Mouse (Mus musculus) thymus, postnatal 10 days (tissue): ENCODE results near the gene Tas2r135.

Source experiments
- DNase-seq, 2 experiments: peaks; one replicate each; pipeline ENCODE4 v3.0.0; 2021; ENCODE audit warnings: low spot score in 2 of 2

Tas2r135 gene

DNA sequence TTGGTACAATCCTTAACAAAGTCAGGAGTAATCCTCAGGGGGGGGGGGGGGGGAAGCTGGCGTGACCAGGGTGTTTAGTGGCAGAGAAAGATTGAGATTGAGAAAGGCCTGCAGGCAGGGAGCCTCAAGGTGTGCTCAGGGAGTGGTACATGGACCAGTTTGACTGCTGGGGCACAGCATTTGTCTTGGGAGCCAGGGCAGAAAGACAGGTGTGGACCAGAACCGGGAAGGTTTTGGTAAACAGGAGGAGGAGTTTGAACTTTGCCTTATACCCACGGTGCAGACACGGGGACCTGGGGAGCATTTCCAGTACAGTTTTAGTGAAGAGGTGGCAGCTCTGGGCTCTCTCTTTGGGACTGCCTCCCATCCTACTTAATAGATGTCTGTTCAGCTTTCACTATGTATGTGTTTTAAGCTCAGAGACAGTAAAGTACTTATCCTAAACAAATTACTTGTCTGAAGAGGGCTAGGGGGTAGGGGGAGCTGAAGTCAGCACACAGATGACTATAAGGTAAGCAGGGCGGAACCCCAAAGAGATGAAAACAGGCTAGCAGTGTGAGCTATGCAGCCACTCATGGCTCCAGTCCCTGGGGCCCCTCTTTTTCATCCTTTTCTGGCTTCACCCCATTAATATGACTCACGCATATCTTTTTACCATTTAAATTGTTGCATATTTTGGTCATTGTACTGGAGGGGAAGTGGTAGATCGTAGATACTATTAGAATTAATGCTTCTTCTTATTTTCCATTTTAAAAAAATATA is 31.4 kb upstream of the Tas2r135 start:
- no peak for DNase-seq

DNA sequence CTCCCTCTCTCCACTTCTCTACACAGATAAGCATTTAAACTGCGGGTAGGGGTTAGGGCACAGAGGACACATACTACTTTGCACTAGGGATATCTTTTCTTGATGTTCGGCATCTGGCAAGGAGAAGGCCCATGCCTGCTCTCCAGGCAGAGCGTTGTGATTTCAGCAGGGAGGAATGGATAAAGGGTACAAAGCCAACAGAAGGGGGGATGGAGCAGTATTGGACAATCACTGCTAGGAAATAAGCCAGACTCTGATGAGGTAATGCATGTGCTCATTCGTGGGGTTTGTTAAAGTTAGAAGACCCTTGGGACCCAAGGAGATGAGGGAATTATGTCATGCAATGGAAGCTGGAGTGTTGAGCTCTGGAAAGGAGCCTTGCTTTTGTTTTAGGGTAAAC is 30.5 kb upstream of the Tas2r135 start:
- DNase-seq: no peak

DNA sequence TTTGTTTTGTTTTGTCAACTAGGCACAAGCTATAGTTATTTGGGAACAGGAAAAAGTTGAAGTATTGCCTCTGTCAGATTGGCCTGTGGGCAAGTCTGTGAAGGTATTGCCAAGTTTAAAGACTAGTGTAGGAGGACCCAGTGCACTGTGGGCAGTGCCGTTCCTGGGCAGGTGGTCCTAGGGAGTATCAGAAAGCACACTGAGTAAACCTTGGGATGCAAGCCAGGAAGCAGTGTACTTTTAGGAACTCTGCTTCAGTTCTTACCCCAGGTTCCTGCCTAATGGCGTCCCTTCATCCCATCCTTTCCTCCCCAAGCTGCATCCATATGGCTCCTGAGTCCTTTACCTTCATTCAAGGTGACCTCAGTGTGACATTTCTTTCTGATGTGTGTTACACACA is 30.1 kb upstream of the Tas2r135 start:
- DNase-seq: no peak

DNA sequence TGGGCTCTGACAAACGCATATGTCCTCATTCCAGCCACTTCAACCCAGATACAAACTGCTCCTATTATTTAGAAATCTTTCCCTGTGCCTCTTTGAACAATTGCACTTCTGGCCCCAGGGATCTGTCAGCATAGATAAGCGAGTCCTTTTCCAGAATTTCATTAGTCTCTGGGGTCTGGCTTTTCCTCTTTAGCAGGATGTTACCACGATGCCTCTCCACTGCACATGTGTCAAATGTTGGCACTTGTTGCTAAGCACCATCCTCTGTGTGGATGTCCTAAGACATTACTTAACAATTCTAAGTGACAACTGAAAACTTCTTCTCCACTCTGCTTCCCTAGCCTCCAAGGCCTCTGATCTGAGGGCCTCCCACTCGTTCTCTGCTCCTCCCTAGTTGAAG is 29.2 kb upstream of the Tas2r135 start:
- no peak for DNase-seq

DNA sequence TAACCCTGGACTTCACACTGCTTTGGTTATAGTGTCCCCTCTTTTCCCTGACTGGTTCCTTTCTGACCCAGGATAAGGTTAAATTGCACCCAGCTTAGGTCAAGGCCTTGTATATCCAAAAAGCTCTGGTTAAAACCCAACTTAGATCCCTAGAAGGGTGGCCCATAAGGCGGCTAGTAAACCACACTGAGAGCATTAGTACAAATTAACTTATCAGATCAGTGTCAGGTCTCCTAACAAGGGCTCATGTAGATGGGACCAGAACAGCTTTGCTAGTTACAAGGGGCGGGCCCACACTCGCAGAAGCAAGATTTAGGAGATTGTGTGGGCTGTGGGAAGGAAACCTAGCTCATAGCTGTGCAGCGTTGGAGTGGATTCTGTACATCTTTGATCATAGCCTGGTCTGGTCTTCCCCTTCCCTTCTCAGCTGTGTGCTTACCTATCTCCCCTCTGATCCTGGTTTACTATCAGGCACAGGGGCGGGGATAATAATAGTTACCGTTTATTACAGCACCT is 28.7 kb upstream of the Tas2r135 start:
- no peak for DNase-seq

DNA sequence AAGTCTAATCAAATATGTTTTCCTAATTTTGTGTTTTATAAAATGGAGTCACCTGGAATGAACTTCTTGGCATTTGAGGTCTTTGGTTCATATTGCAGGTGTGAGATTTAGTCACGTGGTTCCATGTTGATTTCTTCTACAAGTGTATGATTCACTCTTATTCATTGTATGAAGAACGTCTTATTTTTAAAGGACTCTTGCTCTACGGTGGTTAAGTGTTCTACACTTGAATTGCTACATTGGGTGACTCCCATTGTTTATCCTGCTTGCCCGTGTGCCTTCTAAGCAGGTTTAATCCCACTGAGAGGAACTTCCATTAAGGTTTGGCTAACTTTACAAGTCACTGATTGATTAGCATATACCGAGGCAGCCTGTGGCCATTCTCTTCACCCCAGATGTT is 28.0 kb upstream of the Tas2r135 start:
- no peak for DNase-seq

DNA sequence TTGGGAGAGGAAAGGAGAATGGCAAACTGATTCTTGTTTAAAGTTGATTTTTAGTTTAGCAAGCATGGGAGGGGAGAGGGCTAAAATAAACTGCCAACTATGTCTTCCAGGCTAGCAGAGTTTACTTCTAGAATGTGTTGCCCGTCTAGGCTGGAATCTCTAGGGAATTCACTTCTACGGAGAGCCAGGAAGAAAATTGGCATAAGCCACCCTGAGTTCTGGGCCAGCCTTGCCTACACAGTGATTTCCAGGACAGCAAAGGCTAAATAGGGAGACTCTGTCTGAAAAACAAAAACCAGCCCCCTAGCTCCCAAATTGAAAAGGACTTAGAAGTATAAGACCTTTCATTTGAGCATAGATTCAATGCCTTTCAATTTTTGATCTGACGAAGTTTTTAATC is 25.7 kb upstream of the Tas2r135 start:
- DNase-seq: no peak

DNA sequence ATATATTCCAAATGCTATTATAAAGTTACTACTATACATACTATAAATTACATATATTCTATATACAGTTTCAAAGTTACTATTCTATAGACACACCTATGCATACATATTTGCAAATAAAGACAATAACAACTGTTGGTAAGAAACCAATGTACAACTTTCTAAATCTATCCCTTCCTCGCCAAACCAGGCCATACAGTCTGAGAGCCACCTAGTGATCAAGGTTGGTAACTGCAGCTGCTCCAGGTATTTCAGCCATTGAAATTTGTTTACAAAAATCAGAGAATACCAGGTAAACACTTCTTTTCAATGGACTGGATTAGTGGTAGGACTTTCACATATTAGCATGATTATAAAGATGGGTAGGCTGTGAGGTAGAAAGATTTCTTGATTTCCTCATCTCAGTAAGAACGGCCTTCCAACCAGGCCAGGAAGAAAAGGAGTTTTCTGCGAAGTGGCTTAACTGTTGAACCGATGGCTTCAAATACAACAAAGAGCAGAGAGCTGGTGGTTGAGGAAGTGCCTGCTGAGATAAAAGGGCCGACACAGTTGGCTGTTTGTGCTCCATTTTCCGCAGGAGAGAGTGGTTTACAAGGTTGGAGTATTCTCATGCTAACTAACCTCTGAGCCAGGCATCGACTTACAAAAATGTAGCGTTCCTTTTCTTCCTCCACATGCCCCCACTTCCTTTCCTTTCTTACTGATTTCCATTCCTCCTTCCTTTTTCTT is 24.7 kb upstream of the Tas2r135 start:
- DNase-seq: peak; percentile 36 to 58

DNA sequence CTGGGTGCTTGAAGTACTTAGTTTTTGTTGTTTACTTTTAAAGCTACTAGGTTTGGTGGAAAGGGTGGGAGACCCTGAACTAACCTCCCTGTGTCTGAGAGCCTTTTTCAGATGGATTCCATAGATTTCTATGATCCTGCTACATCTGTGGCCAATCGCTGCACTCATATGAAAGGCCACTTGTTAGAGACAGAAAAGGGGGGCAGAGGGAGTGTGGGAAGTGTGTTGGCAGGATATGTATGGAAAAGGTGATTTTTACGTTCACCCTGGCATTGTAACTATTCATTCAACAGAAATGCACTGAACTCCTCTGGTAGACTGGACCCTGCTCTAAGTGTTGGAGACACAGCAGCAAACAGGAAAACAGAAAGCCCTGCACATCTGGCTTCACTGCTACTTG is 24.0 kb upstream of the Tas2r135 start:
- DNase-seq: no peak

DNA sequence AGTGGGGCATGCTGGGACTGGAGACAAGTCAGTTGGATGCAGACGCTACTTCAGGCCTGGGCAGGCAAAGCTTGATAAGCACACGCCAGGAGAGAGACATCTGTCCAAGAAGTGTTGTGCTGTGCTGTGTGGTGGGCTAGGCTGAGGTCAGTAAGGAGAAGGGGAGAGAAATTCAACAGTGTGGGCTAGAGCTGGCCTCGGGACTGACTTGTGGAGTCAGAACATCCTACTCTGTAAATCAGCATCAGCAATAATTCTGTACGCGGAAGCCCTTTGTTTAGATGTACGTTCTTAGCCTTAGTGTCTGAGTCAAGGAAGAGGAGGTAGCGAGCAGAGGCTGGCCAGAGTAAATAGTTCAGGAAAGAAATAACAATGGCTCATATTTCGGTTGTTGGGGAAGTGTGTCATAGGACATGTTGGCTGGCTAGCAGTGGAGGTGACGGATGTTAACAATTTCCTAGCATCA is 23.3 kb upstream of the Tas2r135 start:
- no peak for DNase-seq

DNA sequence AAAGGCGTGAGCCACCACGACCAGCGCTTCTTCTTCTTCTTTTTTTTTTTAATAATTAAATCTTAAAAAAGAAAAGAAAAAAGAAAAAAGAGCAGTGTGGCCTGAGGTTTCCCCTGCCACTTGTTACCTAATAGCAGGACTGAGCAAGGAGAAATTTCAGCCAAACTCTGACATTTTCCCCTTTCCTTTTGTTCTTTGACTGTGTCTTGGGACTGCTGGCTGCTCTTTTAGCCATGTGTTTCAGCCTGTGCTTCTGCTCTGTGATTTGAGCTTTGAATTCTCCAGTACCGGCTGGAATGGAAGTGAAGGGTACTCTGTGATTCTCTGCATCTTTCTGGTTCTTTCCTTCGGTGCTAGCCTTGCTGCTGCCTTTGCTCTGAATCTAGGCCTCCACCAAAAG is 21.9 kb upstream of the Tas2r135 start:
- no peak for DNase-seq

DNA sequence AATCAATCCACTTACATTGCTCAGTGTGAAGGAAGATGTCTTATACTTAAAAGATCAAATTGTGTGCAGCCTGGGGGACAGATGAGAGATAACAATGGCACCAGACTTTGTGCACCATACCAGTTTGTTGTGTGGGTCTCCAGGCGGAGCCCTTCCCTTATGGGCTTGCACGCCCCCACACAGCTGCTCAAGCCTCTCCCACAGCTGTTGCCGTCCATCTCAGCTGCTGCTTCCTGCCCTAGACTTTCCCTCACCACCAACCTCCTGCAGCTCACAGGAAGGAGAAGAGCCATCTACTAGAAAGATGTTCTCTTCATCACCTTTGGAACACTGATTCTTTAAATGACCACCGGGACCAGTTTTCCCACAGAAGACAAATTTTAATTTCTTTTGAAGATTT is 19.6 kb upstream of the Tas2r135 start:
- peak; percentile 34 to 47 for DNase-seq

DNA sequence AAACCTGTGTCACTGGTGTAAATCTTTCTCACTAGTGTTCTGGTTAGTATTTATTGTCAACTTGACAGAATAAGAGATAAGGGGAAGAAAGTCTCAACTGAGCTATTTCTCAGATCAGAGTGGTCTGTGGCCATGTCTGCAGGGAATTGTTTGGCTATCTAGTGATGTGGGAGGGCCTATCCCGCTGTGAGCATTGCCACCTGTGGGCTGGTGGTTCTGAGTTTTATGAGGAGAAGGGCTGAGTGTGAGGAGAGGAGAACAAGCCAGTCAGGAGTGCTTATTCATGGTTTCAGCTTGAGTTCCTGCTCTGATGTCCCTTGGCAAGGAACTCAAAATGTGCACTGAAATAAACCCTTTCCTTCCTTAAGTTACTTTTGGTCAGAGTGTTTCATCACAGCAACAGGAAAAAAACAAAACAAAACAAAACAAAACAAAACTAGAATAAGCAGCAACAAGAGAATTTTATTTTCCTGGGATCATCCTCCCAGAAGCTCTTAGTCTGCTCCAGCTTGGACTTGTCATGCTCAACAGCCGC is 13.4 kb upstream of the Tas2r135 start:
- no peak for DNase-seq

DNA sequence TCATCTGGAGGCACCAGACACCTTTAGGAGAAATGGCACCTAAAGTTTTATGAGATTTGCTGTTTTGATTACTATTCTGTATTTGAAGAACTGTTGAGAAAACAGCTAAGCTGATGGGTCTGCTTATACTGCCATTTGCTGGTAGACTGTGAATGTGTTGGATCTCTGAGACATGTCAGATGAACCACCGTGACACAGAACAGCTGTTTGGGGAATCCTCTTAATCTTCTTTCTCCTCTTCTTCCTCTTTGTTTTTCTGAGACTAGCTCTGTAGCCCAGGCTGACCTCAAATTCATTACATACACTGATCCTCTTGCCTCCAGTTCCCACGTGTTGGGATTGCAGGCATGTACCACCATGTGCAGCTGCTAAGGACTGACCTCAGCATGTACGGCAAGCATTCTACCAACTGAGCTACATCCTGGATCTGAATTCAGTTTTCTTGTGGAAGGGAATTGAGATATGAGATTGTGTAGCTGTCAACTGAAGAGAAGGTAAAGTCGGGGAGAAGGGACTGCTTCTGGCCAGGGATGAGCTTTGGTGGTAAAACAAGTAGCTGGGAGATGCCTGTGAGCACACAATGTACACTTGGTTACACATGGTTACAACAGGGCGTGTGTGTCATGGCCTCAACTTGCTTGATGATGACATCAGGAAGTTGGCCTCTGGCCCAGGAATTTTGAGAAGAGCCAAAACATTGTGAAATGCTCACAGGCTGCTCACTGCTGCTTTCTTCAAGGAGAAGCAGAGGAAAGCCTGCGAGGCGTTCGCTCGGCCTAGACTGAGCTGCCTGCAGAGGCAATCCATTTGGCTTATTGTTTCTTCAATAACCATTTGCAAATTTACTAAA is 9.0 kb upstream of the Tas2r135 start:
- no peak for DNase-seq

DNA sequence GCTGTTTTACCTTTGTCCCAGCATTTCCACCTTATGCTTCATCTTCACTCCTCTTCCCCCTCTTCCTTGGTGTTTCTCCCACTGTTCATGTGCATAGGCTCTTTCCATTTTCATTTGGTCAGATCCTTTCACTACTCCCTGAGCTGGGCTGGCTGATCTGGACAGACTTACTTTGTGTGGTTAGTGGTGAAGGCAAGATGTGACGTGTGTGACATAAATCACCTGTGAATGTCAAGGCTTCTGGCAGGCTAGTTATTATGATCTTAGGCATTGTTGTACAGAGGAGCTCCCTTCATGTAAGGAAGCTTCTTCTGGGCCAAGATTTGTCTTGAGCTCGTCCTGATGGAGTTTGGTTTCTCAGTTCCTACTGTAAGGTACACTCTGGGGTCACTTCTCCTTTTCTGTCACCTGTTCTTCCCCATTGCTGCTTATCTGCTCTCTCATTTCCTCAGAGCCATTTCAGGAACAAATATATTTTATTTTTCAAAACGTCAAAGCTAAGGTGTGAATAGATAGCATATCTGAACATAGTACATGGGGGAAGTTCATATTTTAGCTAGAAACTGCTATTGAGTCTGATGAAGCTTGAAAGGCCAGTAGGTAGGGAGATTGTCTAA is 8.1 kb upstream of the Tas2r135 start:
- DNase-seq: no peak

DNA sequence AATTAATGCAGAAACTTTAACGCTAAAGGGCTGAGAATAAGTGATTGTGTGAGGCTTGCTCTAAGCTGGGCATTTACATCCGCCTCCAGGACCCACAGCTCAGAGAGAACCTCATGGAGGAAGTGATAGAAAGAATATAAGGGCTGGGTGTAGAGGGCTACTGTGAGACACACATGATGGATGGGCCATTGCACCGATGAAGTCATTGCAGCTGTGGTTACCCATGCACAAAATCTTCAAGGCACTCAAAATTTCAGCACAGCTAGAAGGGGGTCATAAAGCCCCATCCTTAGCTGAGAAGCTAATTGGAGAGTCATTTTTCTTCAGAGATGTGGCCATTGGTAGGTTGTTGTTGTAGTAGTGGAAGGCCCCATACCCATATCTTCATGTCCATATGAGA is 6.9 kb upstream of the Tas2r135 start:
- DNase-seq: no peak

DNA sequence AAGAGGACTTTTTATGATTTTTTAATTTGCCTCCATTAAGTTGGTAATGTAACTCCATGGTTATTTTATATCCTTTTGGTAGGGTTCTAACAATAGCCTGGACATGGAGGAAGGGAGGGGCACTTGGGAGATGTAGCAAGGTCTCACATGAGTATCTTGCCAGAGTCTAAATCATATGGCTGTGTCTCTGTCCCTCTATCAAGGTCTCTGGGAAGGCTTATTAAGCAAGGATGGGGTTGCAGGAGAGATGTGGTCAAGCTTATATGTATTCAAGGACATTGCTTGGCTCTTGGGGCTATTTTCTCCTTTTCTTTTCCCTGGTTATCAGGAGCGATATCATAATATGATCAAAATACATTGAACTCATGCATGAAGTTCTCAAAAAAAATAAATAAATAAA is 6.2 kb upstream of the Tas2r135 start:
- DNase-seq: no peak

DNA sequence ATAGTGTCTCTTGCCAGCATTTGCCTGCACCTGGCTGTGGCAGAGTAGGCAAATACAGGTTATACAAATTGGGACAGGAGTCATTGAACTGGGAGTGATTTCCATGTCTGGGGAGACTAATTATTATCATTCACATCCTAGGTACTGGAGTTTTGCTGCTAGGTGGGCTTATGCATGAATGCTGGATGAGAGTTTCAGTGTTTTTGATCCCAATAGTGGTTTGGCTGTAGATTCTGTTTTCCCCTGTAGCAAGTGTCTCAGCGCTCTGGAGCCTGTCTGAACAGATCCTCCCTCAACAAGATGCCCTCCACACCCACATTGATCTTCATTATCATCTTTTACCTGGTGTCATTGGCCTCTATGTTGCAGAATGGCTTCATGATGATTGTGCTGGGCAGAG is 5.3 kb upstream of the Tas2r135 start, which contains the start of gene Tas2r143:
Gene Tas2r143, plus strand, starts transcription at position 301 of the 400 bp plus-strand sequence.
- no peak for DNase-seq

DNA sequence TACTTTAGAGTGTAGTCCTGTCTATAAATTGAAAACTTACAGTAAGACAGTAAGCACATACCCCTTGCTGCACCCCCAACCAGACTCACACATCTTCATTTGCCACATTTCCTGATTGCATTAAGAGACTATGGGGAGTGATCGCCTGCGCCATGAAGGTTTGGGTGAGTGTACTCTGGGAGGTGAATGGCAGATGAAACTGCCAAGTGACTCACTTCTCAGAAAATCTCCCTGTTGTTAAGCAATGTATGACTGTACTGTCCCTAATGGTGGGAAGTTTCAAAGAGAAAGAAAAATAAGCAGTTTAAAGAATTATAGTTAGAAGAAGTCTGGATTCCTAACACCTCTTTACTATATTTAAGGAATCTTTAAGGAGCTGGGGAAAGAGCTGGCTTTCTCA is 14.2 kb downstream of the Tas2r135 start:
- DNase-seq: no peak

DNA sequence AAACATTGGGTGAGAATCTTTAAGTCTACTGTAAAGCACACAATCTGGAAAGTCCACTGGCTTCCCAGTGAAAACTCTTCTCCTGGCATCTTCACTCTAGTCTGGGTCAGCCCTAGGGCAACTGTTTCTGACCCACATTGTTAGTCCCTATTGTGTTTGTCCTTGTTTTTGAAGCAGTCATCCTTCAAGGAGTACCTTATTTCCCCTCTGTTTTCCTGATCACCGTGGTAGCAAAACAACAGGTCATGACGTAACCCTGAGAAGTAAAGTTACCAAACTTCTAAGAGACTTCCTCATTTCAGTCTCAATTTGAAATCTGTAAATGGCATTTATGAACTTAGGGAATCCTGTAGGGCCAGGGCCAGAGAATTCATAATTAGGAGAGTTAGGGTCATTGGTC is 16.2 kb downstream of the Tas2r135 start:
- DNase-seq: no peak

DNA sequence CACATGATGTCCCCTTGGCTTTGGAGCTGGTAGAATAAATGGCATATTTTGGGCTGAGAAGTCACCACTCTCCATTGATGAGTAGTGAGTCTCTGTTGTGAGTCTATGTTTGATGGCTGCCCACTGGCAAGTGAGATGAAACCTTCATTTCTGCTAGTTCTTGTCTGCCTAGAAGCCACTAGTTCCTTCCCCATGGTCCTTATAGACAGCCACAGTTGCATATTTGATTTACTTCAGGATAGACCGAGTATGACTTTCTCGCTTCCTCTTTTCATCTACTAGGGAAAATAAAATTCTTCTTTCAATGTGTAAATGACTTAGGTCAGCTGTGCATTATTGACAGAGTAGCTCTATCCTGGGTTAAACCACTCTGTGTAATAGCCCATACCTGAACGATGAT is 19.2 kb downstream of the Tas2r135 start:
- no peak for DNase-seq
